In genomic region chr1:84433291-84433980, GRCm38 (mm10) we compare ENCODE assay signal across 18 mouse cellular contexts.
DNase-seq lines count a peak whose midpoint lies in the region; ATAC-seq and TF ChIP-seq lines count a peak whose summit lies in the region.
"Had no signal": no experiment of that assay in that cellular context is flagged by ENCODE, and none has a peak within 500 bp of the region (broad histone marks: within the 10 kb centered on the region; RNA-seq: fewer than 3 reads in every experiment).

No protein-coding gene starts in this region.

- no peak overlapping the region for H3K9ac ChIP-seq in forebrain, postnatal 0 days
- H3K9ac ChIP-seq in forebrain, embryonic 12.5 days = no peak overlapping the region
- H3K9ac ChIP-seq: embryonic facial prominence, embryonic 13.5 days; liver, embryonic 13.5 days; neural tube, embryonic 12.5 days had no signal

- H3K4me2 ChIP-seq in forebrain, postnatal 0 days (ENCODE audit: low read depth) = no peak overlapping the region
- H3K4me2 ChIP-seq in forebrain, embryonic 12.5 days = no peak overlapping the region
- H3K4me2 ChIP-seq: embryonic facial prominence, embryonic 13.5 days; liver, embryonic 13.5 days; neural tube, embryonic 12.5 days had no signal

- no peak overlapping the region for H3K27ac ChIP-seq in forebrain, postnatal 0 days (ENCODE audit: low read depth, low read length)
- no peak overlapping the region for H3K27ac ChIP-seq in forebrain, embryonic 12.5 days
- no peak overlapping the region for H3K27ac ChIP-seq in left cerebral cortex, adult 2 months
- H3K27ac ChIP-seq: embryonic facial prominence, embryonic 13.5 days; liver, embryonic 13.5 days; neural tube, embryonic 12.5 days had no signal

- no peaks in the 10 kb centered on the region for H3K36me3 ChIP-seq in forebrain, postnatal 0 days (ENCODE audit: insufficient read depth)
- no peaks in the 10 kb centered on the region for H3K36me3 ChIP-seq in forebrain, embryonic 12.5 days (replicated peaks)
- H3K36me3 ChIP-seq: embryonic facial prominence, embryonic 13.5 days; liver, embryonic 13.5 days; neural tube, embryonic 12.5 days had no signal

- no peak for TF ChIP-seq POLR2A in brain, embryonic 14.5 days (IDR thresholded peaks at IDR 0.05; ENCODE audit: borderline replicate concordance, extremely low read depth, insufficient read depth, insufficient read length, poor library complexity, severe bottlenecking)

- no peaks in the 10 kb centered on the region for H3K9me3 ChIP-seq in forebrain, postnatal 0 days (ENCODE audit: low read length)
- H3K9me3 ChIP-seq in forebrain, embryonic 12.5 days = no peaks in the 10 kb centered on the region
- H3K9me3 ChIP-seq: embryonic facial prominence, embryonic 13.5 days; liver, embryonic 13.5 days; neural tube, embryonic 12.5 days had no signal

- no peaks in the 10 kb centered on the region for H3K27me3 ChIP-seq in forebrain, postnatal 0 days (ENCODE audit: insufficient read depth, low read length)
- no peaks in the 10 kb centered on the region for H3K27me3 ChIP-seq in forebrain, embryonic 12.5 days
- H3K27me3 ChIP-seq: embryonic facial prominence, embryonic 13.5 days; liver, embryonic 13.5 days; megakaryocyte, embryonic 14.5 days; neural tube, embryonic 12.5 days had no signal

- 83% methylated on average over 6 of the region's 6 CpGs for WGBS in forebrain, postnatal 0 days
- 80% methylated on average over 6 of the region's 6 CpGs for WGBS in forebrain, embryonic 12.5 days

- no peaks in the 10 kb centered on the region for H3K4me1 ChIP-seq in forebrain, postnatal 0 days (ENCODE audit: insufficient read depth)
- no peaks in the 10 kb centered on the region for H3K4me1 ChIP-seq in forebrain, embryonic 12.5 days
- H3K4me1 ChIP-seq: embryonic facial prominence, embryonic 13.5 days; liver, embryonic 13.5 days; megakaryocyte, embryonic 14.5 days; neural tube, embryonic 12.5 days had no signal

- H3K4me3 ChIP-seq in forebrain, postnatal 0 days (ENCODE audit: low read depth, low read length) = no peak overlapping the region
- no peak overlapping the region for H3K4me3 ChIP-seq in forebrain, embryonic 12.5 days (replicated peaks)
- no peak overlapping the region for H3K4me3 ChIP-seq in left cerebral cortex, adult 2 months
- H3K4me3 ChIP-seq: embryonic facial prominence, embryonic 13.5 days; liver, embryonic 13.5 days; megakaryocyte, embryonic 14.5 days; neural tube, embryonic 12.5 days had no signal

- TF ChIP-seq CTCF in forebrain, postnatal 0 days (IDR thresholded peaks at IDR 0.05; ENCODE audit: low read depth) = peak; percentile 58
- TF ChIP-seq CTCF in left cerebral cortex, adult 2 months (IDR thresholded peaks at IDR 0.05) = peak; percentile 50
- no peak for TF ChIP-seq CTCF in brain, embryonic 14.5 days (IDR thresholded peaks at IDR 0.05; ENCODE audit: borderline replicate concordance, extremely low read depth, insufficient read depth, insufficient read length)

- intact Hi-C loops in left cerebral cortex, adult 2 months (cut with DNase I) = loop anchor here (1.0 to 5.0 kb wide), 2 partner anchors 149 to 264 kb away; partner anchors contain the start of gene Dner

- ATAC-seq in forebrain, postnatal 0 days = no peak; the same call in 1 of the 2 replicates
- ATAC-seq in forebrain, embryonic 12.5 days (ENCODE audit: low FRiP score) = no peak

- peak; percentile 55 for DNase-seq in forebrain, postnatal 0 days
- DNase-seq in left cerebral cortex, adult 2 months (ENCODE audit: extremely low spot score in 1 of 2, low spot score in 2 of 2) = peak in 1 of 2 experiments; percentile 4
- DNase-seq in left cerebral cortex, adult 11 months (ENCODE audit: low spot score) = no peak
- DNase-seq in 416B (ENCODE audit: low read depth) = peak; percentile 12
- peak; percentile 63 for DNase-seq in brain, embryonic 14.5 days (ENCODE audit: low read depth)
- no peak for DNase-seq in thymus, postnatal 4 days
- DNase-seq in cerebellum, postnatal 4 days (ENCODE audit: low spot score in 2 of 2) = no peak
- DNase-seq: adrenal gland, postnatal 36 days; cerebellum, adult 11-12 months; heart, adult 18-20 months; layer of hippocampus, postnatal 36 days; liver, embryonic 13.5 days; right cerebral cortex, adult 18-20 months; thymus, adult 18-20 months had no signal

Comparison
In these comparisons a context has a peak if more than half of its experiments do, and no peak if none do; other contexts are left out.
1. DNase-seq: peak in forebrain, postnatal 0 days (single experiment), 416B (single experiment) and brain, embryonic 14.5 days (single experiment); none in left cerebral cortex, adult 11 months (single experiment), thymus, postnatal 4 days (single experiment) and cerebellum, postnatal 4 days (0 of 2).